Mouse (Mus musculus): ENCODE measurements at regions not wholly inside any gene's neighbourhood (a gene's known extent, or its start where the extent isn't known, plus 50 kb on each side); places are given as distances from the start of the nearest gene placed in this dataset.
A peak's percentile ranks its signal among the peaks of the same experiment; 100 is the strongest.

DNA sequence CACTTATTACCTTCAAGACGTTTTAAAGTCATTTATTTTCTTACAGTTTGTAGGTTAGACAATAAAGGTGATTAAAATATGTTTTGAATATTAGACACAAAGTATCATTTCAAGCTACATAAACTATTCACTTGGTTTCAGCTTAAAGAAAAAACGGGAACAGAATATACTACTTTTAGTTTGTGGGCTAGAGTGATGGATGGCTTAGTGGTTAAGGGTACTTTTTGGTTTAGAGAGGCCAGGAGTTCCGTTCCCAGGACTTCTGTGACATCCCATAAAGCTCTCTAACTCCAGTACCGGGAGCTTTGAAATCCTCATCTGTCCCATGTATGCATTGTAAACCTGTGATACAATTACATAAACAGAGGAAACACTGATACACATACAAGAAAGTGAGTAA, 570.0 kb downstream of the Flrt2 start:
- Histone ChIP-seq H3K4me3 (ENCODE audit: insufficient read depth in 1 of 2, low read depth in 1 of 2, low read length in 2 of 2, poor library complexity in 1 of 2, severe bottlenecking in 1 of 2) (no peak overlapping the region), H3K36me3 (ENCODE audit: control insufficient read depth, insufficient read depth, low read length, poor library complexity, severe bottlenecking) (no peaks in the 10 kb centered on the region), H3K9ac (ENCODE audit: insufficient read depth, low read depth, low read length, poor library complexity, severe bottlenecking) (no peak overlapping the region), H3K4me1 (ENCODE audit: control insufficient read depth in 2 of 2, insufficient read depth in 2 of 2, low read length in 2 of 2, poor library complexity in 1 of 2) (no peaks in the 10 kb centered on the region), H3K27ac (ENCODE audit: insufficient read depth, low read depth, low read length, poor library complexity, severe bottlenecking) (no peak overlapping the region), H3K9me3 (ENCODE audit: control insufficient read depth, insufficient read depth, low read depth, low read length) (no peaks in the 10 kb centered on the region)
- TF ChIP-seq ZC3H11A (IDR thresholded peaks at IDR 0.05; ENCODE audit: borderline replicate concordance, low read depth, low read length): no peak
- TF ChIP-seq ZNF384 (IDR thresholded peaks at IDR 0.05; ENCODE audit: low read depth, low read length): no peak
- no peak for TF ChIP-seq MAFK (IDR thresholded peaks at IDR 0.05; ENCODE audit: insufficient read depth, low read depth, low read length)
- TF ChIP-seq CHD2 (IDR thresholded peaks at IDR 0.05; ENCODE audit: low read depth, low read length): no peak
- TF ChIP-seq HCFC1 (IDR thresholded peaks at IDR 0.05; ENCODE audit: borderline replicate concordance, insufficient read depth, low read length): no peak
- in situ Hi-C loops (cut with MboI; ENCODE audit: low sequenced_read_pairs in 2 of 2, unreplicated experiment in 2 of 2): no loop called here
- no peak for DNase-seq (ENCODE audit: low read depth, low spot score)

DNA sequence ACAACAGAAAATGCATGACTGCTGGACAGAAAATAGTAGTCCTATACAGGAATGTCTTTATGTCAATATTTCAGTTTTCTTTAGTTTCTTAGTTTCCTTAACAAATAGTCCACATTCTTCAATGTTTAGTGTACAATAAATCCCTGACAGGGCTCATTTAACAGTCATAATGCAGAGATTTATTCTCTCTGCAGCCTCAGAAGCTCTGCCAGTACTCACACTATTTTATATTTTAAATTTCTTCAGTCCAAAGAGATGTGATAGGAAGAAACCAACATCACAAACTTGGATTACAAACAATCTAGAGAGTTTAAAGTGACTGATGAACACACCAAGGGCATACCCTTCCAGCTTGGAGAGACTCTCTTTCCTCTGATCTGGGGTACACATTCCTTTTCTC, 583.9 kb downstream of the Flrt2 start:
- H3K9ac ChIP-seq (ENCODE audit: insufficient read depth, low read depth, low read length, poor library complexity, severe bottlenecking): no peak overlapping the region
- TF ChIP-seq CHD2 (IDR thresholded peaks at IDR 0.05; ENCODE audit: low read depth, low read length): no peak
- no peak for TF ChIP-seq MAFK (IDR thresholded peaks at IDR 0.05; ENCODE audit: insufficient read depth, low read depth, low read length)
- no peak for TF ChIP-seq ZC3H11A (IDR thresholded peaks at IDR 0.05; ENCODE audit: borderline replicate concordance, low read depth, low read length)
- no peak for TF ChIP-seq HCFC1 (IDR thresholded peaks at IDR 0.05; ENCODE audit: borderline replicate concordance, insufficient read depth, low read length)
- TF ChIP-seq ZNF384 (IDR thresholded peaks at IDR 0.05; ENCODE audit: low read depth, low read length): no peak
- DNase-seq (ENCODE audit: low read depth, low spot score): no peak
- in situ Hi-C loops (cut with MboI; ENCODE audit: low sequenced_read_pairs in 2 of 2, unreplicated experiment in 2 of 2): no loop called here
- H3K4me3 ChIP-seq (ENCODE audit: insufficient read depth in 1 of 2, low read depth in 1 of 2, low read length in 2 of 2, poor library complexity in 1 of 2, severe bottlenecking in 1 of 2): no peak overlapping the region
- no peaks in the 10 kb centered on the region for H3K36me3 ChIP-seq (ENCODE audit: control insufficient read depth, insufficient read depth, low read length, poor library complexity, severe bottlenecking)
- no peaks in the 10 kb centered on the region for H3K4me1 ChIP-seq (ENCODE audit: control insufficient read depth in 2 of 2, insufficient read depth in 2 of 2, low read length in 2 of 2, poor library complexity in 1 of 2)
- H3K27ac ChIP-seq (ENCODE audit: insufficient read depth, low read depth, low read length, poor library complexity, severe bottlenecking): no peak overlapping the region
- H3K9me3 ChIP-seq (ENCODE audit: control insufficient read depth, insufficient read depth, low read depth, low read length): no peaks in the 10 kb centered on the region

DNA sequence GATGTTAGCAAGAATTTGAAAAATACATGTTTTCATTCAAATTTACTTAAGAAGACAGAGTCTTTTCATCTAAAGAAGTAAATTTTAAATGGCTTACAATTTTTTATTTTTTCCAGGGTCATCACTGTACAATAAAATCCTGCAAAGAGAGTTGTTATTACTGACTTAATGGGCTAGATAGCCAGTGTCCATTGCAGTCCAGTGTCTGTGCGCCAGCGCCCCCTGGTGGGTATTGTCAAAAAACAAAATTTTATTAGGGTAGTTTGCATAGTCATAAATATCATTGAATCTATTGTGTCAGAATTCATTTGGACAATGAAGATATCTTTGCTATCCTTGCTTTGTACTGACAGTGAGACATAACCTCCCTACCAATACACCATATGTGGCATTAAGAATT, 619.1 kb downstream of the Flrt2 start:
- H3K36me3 ChIP-seq (ENCODE audit: control insufficient read depth, insufficient read depth, low read length, poor library complexity, severe bottlenecking): no peaks in the 10 kb centered on the region
- in situ Hi-C loops (cut with MboI; ENCODE audit: low sequenced_read_pairs in 2 of 2, unreplicated experiment in 2 of 2): no loop called here
- H3K9me3 ChIP-seq (ENCODE audit: control insufficient read depth, insufficient read depth, low read depth, low read length): no peaks in the 10 kb centered on the region
- TF ChIP-seq HCFC1 (IDR thresholded peaks at IDR 0.05; ENCODE audit: borderline replicate concordance, insufficient read depth, low read length) (no peak), MAFK (IDR thresholded peaks at IDR 0.05; ENCODE audit: insufficient read depth, low read depth, low read length) (no peak), CHD2 (IDR thresholded peaks at IDR 0.05; ENCODE audit: low read depth, low read length) (no peak), ZNF384 (IDR thresholded peaks at IDR 0.05; ENCODE audit: low read depth, low read length) (no peak), ZC3H11A (IDR thresholded peaks at IDR 0.05; ENCODE audit: borderline replicate concordance, low read depth, low read length) (no peak)
- no peak overlapping the region for H3K9ac ChIP-seq (ENCODE audit: insufficient read depth, low read depth, low read length, poor library complexity, severe bottlenecking)
- peak; percentile 7 for DNase-seq (ENCODE audit: low read depth, low spot score)
- no peaks in the 10 kb centered on the region for H3K4me1 ChIP-seq (ENCODE audit: control insufficient read depth in 2 of 2, insufficient read depth in 2 of 2, low read length in 2 of 2, poor library complexity in 1 of 2)
- no peak overlapping the region for H3K4me3 ChIP-seq (ENCODE audit: insufficient read depth in 1 of 2, low read depth in 1 of 2, low read length in 2 of 2, poor library complexity in 1 of 2, severe bottlenecking in 1 of 2)
- H3K27ac ChIP-seq (ENCODE audit: insufficient read depth, low read depth, low read length, poor library complexity, severe bottlenecking): no peak overlapping the region

- Histone ChIP-seq H3K4me1 (ENCODE audit: control insufficient read depth in 2 of 2, insufficient read depth in 2 of 2, low read length in 2 of 2, poor library complexity in 1 of 2) (no peaks in the 10 kb centered on the region), H3K36me3 (ENCODE audit: control insufficient read depth, insufficient read depth, low read length, poor library complexity, severe bottlenecking) (no peaks in the 10 kb centered on the region), H3K27ac (ENCODE audit: insufficient read depth, low read depth, low read length, poor library complexity, severe bottlenecking) (no peak overlapping the region), H3K4me3 (ENCODE audit: insufficient read depth in 1 of 2, low read depth in 1 of 2, low read length in 2 of 2, poor library complexity in 1 of 2, severe bottlenecking in 1 of 2) (no peak overlapping the region), H3K9me3 (ENCODE audit: control insufficient read depth, insufficient read depth, low read depth, low read length) (no peaks in the 10 kb centered on the region), H3K9ac (ENCODE audit: insufficient read depth, low read depth, low read length, poor library complexity, severe bottlenecking) (no peak overlapping the region)
- in situ Hi-C loops (cut with MboI; ENCODE audit: low sequenced_read_pairs in 2 of 2, unreplicated experiment in 2 of 2): no loop called here
- TF ChIP-seq HCFC1 (IDR thresholded peaks at IDR 0.05; ENCODE audit: borderline replicate concordance, insufficient read depth, low read length) (no peak), ZNF384 (IDR thresholded peaks at IDR 0.05; ENCODE audit: low read depth, low read length) (no peak), ZC3H11A (IDR thresholded peaks at IDR 0.05; ENCODE audit: borderline replicate concordance, low read depth, low read length) (no peak), CHD2 (IDR thresholded peaks at IDR 0.05; ENCODE audit: low read depth, low read length) (no peak), MAFK (IDR thresholded peaks at IDR 0.05; ENCODE audit: insufficient read depth, low read depth, low read length) (no peak)
- no peak for DNase-seq (ENCODE audit: low read depth, low spot score)
Observed at GRCm38 (mm10) chr12:96323061-96323786, 631.2 kb downstream of the Flrt2 start.
